Mouse (Mus musculus): Measurements from ENCODE around the gene Abracl.

DNA sequence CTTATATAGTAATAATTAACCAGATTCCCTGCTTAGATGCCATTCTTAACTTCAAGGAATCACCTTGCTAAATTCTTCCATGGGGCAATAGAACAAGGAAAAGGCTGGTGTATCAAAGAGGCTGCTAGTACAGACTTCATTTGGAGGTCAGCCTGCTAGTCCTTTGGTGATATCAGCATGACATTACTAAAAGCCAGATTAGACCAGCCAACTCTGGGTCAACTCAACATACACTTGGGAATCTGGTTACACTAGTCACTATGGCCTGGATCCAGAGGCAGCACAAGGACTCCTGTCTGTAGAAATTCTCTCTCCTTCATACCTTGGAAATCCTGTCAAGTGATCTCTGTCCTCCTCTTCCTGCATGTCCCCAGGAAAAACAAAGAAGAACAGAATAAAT, 23.3 kb upstream of the Abracl start:
- TF ChIP-seq MAFK (IDR thresholded peaks at IDR 0.05; ENCODE audit: insufficient read depth, low read depth, low read length) (no peak), CHD2 (IDR thresholded peaks at IDR 0.05; ENCODE audit: low read depth, low read length) (no peak)

All from ES-E14 (cell line).